Mouse (Mus musculus): ENCODE results near the gene Spc25.

DNA sequence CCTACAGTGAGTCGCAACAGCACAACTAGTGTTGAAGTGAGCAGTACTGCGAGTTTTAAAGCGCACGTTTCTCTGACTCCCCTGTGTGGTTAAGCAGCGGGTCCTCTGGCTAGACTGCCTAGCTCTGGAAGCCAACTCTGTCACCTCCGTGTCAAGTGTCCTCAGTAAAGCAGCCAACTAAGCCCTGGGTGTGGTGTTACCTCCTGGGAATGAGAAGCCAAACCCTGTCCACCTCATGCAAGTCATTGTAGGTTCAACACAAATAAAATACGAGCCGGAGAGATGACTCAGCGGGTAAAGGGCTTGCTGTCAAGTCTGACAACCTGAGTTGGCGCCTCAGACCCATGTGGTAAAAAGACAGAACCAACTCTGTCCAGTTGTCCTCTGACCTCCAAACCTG lies 56.8 kb downstream of the Spc25 start:
- TF ChIP-seq POLR2AphosphoS5 (IDR thresholded peaks at IDR 0.05; ENCODE audit: insufficient replicate concordance, low read depth, low read length) (no peak), CTCF (IDR thresholded peaks at IDR 0.05; ENCODE audit: low read depth, low read length) (no peak), GATA1 (IDR thresholded peaks at IDR 0.05; ENCODE audit: borderline replicate concordance, low read length) (no peak)

Measured in G1E (cell line).